Mouse (Mus musculus) stomach, adult 2 months (tissue): ENCODE measurements around the gene Mylk. TPM values are rescaled to one million over a fixed set of nuclear protein-coding genes. Genes with fewer than 3 reads are reported as not detected.

Source experiments
- polyA plus RNA-seq: library from polyadenylated mRNA; depleted of rRNA; stranded (reverse); fragments of >200 nt; gene quantifications from 2 replicates; pipeline ENCODE4 v1.2.3, GENCODE M21; 2012; rRNA removed

The Mylk gene
- 113 and 137 TPM in 2 replicates for polyA plus RNA-seq

DNA sequence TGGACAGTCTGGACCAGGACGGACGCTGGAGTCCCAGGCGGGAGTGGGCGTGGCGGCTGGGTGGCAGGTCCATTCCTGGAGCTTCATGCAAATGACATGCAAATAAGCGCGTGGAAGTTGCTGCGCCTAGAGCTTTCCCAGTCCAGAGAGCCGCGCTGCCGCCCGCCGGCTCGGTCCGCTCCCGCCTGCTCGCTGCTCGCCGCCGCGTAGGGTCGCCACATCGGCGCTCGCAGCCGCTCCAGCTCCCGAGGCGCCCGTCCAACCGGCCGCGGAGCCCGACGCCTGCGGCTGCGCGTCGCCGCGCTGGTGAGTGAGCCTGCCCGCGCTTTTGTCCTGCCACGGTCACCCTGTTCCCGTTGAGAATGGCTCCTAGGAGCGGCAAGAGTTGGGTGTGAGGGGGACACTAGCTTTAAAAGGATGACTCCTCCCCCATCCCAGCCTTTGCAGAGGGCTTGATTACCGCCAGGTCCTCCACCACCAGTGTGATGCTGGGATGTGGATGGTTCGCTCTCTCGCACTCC is at the start of gene Mylk:
Mylk (plus strand) TSS at position 146 of the 521 bp plus-strand sequence.

DNA sequence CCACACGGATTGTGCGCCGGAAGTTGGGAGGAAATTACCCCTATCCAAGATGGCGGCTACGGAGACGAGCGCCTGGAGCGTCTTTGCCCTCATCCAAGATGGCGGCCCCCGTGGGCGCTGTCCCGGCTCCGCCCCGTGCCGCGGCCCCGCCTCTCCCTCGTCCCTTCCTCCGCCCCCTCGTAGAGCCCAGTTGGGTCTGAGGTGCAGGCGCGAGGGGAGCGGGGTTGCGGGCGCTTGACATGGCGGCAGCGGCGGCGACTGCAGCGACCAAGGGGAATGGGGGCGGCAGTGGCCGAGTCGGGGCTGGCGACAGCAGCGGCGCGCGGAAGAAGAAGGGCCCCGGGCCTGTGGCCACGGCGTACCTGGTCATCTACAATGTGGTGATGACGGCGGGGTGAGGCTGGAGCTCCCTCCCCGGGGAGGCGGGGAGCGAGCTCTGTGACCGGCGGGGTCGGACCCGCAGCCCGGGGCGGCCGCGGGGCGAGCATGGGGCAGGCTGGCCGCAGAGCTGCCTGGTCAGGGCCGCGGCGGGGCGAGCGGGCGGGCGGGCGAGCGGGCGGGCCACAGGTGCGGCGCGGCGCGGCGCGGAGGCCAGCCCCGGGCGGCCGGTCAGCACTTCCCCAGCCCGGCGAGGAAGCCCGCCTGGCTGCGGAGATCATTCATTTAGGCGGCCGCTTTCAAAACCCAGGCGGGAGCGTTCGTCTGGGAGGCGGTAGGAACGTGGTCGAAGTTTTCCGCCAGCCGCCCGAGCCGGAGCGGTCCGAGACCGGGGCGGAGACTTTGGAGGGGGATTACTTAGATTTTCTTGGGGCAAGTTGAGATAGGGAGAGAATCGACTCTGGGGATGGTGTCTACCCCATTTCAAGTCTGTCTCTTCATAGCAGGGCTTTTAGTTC is 277.5 kb downstream of the Mylk start, which contains the start of gene Hacd2:
Hacd2 (plus strand) TSS at position 187 of the 896 bp plus-strand sequence.

Other genes starting within 250 kb of the Mylk start
- gene Kalrn, start 171.7 kb upstream of the Mylk start, polyA plus RNA-seq, result 7.8 and 7.9 TPM in 2 replicates
- gene Ropn1, start 95.3 kb upstream of the Mylk start, polyA plus RNA-seq, result not detected in 2 replicates
- 0.25 and 0.34 TPM in 2 replicates for gene Ccdc14, start 54.6 kb upstream of the Mylk start, polyA plus RNA-seq